Mouse (Mus musculus) spleen, adult 18-20 months (tissue): ENCODE data around the gene Gm10644.

Source experiments
- DNase-seq, 2 experiments: peaks; one replicate each; pipeline ENCODE4 v3.0.0; 2022; ENCODE audit warnings: mixed read lengths in 2 of 2

Gene Gm10644

DNA sequence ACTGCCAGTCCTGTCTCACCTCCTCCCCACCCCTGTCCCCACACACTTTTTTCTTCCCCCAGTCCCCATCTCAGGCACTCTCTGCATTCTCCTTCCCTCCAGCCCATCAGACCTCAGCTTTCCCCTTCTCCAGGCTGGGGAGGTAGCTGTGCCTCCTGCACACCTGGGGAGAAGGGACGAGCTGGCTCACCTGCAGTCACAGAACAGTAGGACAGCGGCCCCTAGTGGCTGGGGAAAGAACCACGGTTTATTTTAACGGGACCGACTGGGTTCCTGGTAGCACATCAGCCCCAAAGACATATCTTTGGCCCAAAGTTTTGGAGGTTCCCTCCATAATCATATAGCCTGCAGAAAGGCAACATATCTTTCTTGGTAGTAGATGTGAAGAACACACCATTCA, 61.1 kb downstream of the Gm10644 start:
- DNase-seq: peak; percentile 62 to 84

GRCm38 (mm10) chr8:83892061-83892460, 62.9 kb downstream of the Gm10644 start:
- DNase-seq: no peak

DNA sequence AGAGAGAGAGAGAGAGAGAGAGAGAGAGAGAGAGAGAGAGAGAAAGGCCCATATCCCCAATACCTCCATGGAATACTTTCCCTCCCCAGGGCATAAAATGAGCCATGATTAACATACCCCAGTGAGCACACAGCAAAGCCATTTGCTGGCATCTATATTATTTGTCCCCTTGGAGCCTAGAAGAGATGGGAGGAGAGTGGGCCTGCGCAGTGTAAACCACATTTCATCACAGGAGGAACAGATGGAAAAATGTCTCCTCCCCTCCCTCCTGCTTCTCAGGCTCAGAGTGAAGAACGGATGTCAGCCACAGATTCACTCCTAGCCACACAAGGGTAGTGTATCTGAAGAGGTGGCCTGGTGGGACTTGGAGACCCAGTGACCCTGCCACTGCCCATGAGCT, 66.6 kb downstream of the Gm10644 start:
- DNase-seq: no peak
